In genomic region chr17:26005731-26006450, GRCm38 (mm10) we compare ENCODE assay signal across 17 mouse cellular contexts. TPM values are rescaled to one million over a fixed set of nuclear protein-coding genes. Genes with fewer than 3 reads are reported as not detected.
DNase-seq lines count a peak whose midpoint lies in the region; ATAC-seq and TF ChIP-seq lines count a peak whose summit lies in the region.
"Had no signal": no experiment of that assay in that cellular context is flagged by ENCODE, and none has a peak within 500 bp of the region (broad histone marks: within the 10 kb centered on the region; RNA-seq: fewer than 3 reads in every experiment).

No protein-coding gene starts in this region.

- no peak for DNase-seq in heart, postnatal 25 days (ENCODE audit: low spot score)
- no peak for DNase-seq in liver, embryonic 11.5 days (ENCODE audit: low spot score)
- no peak for DNase-seq in liver
- peak; percentile 95 for DNase-seq in MEL (ENCODE audit: low read depth, low spot score)
- DNase-seq in cerebellum, adult 11 months: no peak
- no peak for DNase-seq in right cerebral cortex, postnatal 36 days (ENCODE audit: low spot score in 2 of 2)
- DNase-seq: adrenal gland, postnatal 14 days; cerebellum, adult 9-11 months; gastrocnemius, postnatal 10 days; heart, adult 2 months; lung, adult 18-20 months; right cerebral cortex, postnatal 4 days had no signal

- peaks cover 29% of the 10 kb centered on the region for H3K36me3 ChIP-seq in heart, embryonic 14.5 days (ENCODE audit: control insufficient read depth, insufficient read depth, low read length)
- H3K36me3 ChIP-seq in liver, embryonic 11.5 days (ENCODE audit: control insufficient read depth, insufficient read depth, low read length): no peaks in the 10 kb centered on the region
- peaks cover 0 to 29% of the 10 kb centered on the region in 2 experiments; a peak in 2 of 4 replicates for H3K36me3 ChIP-seq in MEL (ENCODE audit: control insufficient read depth in 1 of 2, insufficient read depth in 2 of 2, low read length in 2 of 2)
- peaks cover 22% of the 10 kb centered on the region; the same call in 1 of the 2 replicates for H3K36me3 ChIP-seq in intestine, postnatal 0 days (ENCODE audit: control insufficient read depth, insufficient read depth)

- TF ChIP-seq CTCF in MEL (IDR thresholded peaks at IDR 0.05 in 2 of 3, conservative IDR thresholded peaks at IDR 0.05 in 1 of 3; ENCODE audit: control insufficient read depth in 1 of 3, insufficient read depth in 1 of 3, low read depth in 2 of 3, low read length in 3 of 3, poor library complexity in 1 of 3, severe bottlenecking in 1 of 3): no peak
- TF ChIP-seq CTCF in intestine, postnatal 0 days (IDR thresholded peaks at IDR 0.05; ENCODE audit: low read depth): no peak

- no peak for TF ChIP-seq RAD21 in MEL (IDR thresholded peaks at IDR 0.05; ENCODE audit: low read depth, low read length)

- no peak overlapping the region for H3K9ac ChIP-seq in heart, embryonic 14.5 days (ENCODE audit: low read length)
- no peak overlapping the region for H3K9ac ChIP-seq in liver, embryonic 11.5 days (ENCODE audit: low read depth, low read length)
- peak overlapping the region; percentile 53 for H3K9ac ChIP-seq in MEL (ENCODE audit: control insufficient read depth, low read depth, low read length, poor library complexity, severe bottlenecking)
- H3K9ac ChIP-seq in intestine, postnatal 0 days (ENCODE audit: low read depth, low read length): 0 out of 2 replicates have a peak overlapping the region, but pooled peaks have one; percentile 3
- H3K9ac ChIP-seq: neural tube, embryonic 12.5 days had no signal

- no peak for ATAC-seq in heart, embryonic 14.5 days (ENCODE audit: insufficient number of reproducible peaks, insufficient read depth, low FRiP score, low read depth)
- ATAC-seq in liver, embryonic 11.5 days (replicated peaks; ENCODE audit: low FRiP score): no peak
- ATAC-seq in intestine, postnatal 0 days: no peak
- ATAC-seq: hindbrain, postnatal 0 days had no signal

- H3K4me1 ChIP-seq in heart, embryonic 14.5 days (ENCODE audit: control insufficient read depth in 2 of 2, insufficient read depth in 2 of 2, low read length in 2 of 2): no peaks in the 10 kb centered on the region; a peak in 1 of 4 replicates
- H3K4me1 ChIP-seq in liver, embryonic 11.5 days (replicated peaks; ENCODE audit: control insufficient read depth, insufficient read depth, low read length): peaks cover 38% of the 10 kb centered on the region
- peaks cover 4 to 37% of the 10 kb centered on the region in 2 experiments for H3K4me1 ChIP-seq in MEL (ENCODE audit: control insufficient read depth in 1 of 2, insufficient read depth in 2 of 2, low read length in 2 of 2)
- H3K4me1 ChIP-seq in intestine, postnatal 0 days (replicated peaks; ENCODE audit: control insufficient read depth, insufficient read depth, low read length): peaks cover 8% of the 10 kb centered on the region; the same call in 1 of the 2 replicates
- H3K4me1 ChIP-seq: neural tube, embryonic 12.5 days had no signal

- no peak overlapping the region for H3K4me3 ChIP-seq in heart, embryonic 14.5 days (ENCODE audit: control insufficient read depth in 1 of 2, insufficient read depth in 1 of 2, low read depth in 1 of 2, low read length in 2 of 2)
- H3K4me3 ChIP-seq in liver, embryonic 11.5 days (ENCODE audit: low read depth, low read length): no peak overlapping the region
- no peak overlapping the region for H3K4me3 ChIP-seq in MEL (ENCODE audit: control insufficient read depth in 1 of 2, insufficient read depth in 1 of 2, low read depth in 2 of 2, low read length in 2 of 2)
- H3K4me3 ChIP-seq in intestine, postnatal 0 days (ENCODE audit: low read depth, low read length): no peak overlapping the region
- H3K4me3 ChIP-seq: heart, adult 2 months; limb, embryonic 10.5 days; neural tube, embryonic 12.5 days had no signal

- no peaks in the 10 kb centered on the region for H3K9me3 ChIP-seq in heart, embryonic 14.5 days (ENCODE audit: control insufficient read depth, low read length)
- H3K9me3 ChIP-seq in liver, embryonic 11.5 days (ENCODE audit: control insufficient read depth, low read length): no peaks in the 10 kb centered on the region
- H3K9me3 ChIP-seq in MEL (replicated peaks; ENCODE audit: insufficient read depth, low read length): no peaks in the 10 kb centered on the region
- no peaks in the 10 kb centered on the region for H3K9me3 ChIP-seq in intestine, postnatal 0 days (ENCODE audit: control insufficient read depth)
- H3K9me3 ChIP-seq: limb, embryonic 10.5 days; neural tube, embryonic 12.5 days had no signal

- H3K27ac ChIP-seq in heart, embryonic 14.5 days (replicated peaks in 1 of 2; ENCODE audit: control insufficient read depth in 1 of 2, insufficient read depth in 1 of 2, low read depth in 2 of 2, low read length in 2 of 2): peak overlapping the region; percentile 29 to 60; a peak in 2 of 4 replicates
- peak overlapping the region; percentile 5; the same call in 1 of the 2 replicates for H3K27ac ChIP-seq in liver, embryonic 11.5 days (ENCODE audit: low read depth, low read length)
- peak overlapping the region; percentile 91 for H3K27ac ChIP-seq in MEL (ENCODE audit: control insufficient read depth, low read depth, low read length)
- peak overlapping the region; percentile 93; the same call in 1 of the 2 replicates for H3K27ac ChIP-seq in intestine, postnatal 0 days (ENCODE audit: low read depth, low read length)
- H3K27ac ChIP-seq: heart, adult 2 months; hindbrain, postnatal 0 days; limb, embryonic 10.5 days; neural tube, embryonic 12.5 days had no signal

- no peak overlapping the region for H3K4me2 ChIP-seq in heart, embryonic 14.5 days (ENCODE audit: low read length)
- H3K4me2 ChIP-seq in liver, embryonic 11.5 days: peak overlapping the region; percentile 10; the same call in 1 of the 2 replicates
- no peak overlapping the region for H3K4me2 ChIP-seq in intestine, postnatal 0 days (replicated peaks; ENCODE audit: low read depth)
- H3K4me2 ChIP-seq: neural tube, embryonic 12.5 days had no signal

- TF ChIP-seq EP300 in MEL (IDR thresholded peaks at IDR 0.05; ENCODE audit: low read depth in 1 of 2, low read length in 2 of 2): peak; percentile 80 to 89

- TF ChIP-seq POLR2A in MEL (IDR thresholded peaks at IDR 0.05; ENCODE audit: control insufficient read depth in 1 of 2, insufficient read depth in 1 of 2, low read depth in 1 of 2, low read length in 2 of 2, poor library complexity in 1 of 2): peak in 1 of 2 experiments; percentile 40; a peak in 1 of 4 replicates

- intact Hi-C loops in heart, postnatal 25 days (cut with DNase I): no loop called here

- WGBS in heart, embryonic 14.5 days: 61% methylated on average over 10 of the region's 10 CpGs
- WGBS in liver, embryonic 11.5 days: 50% methylated on average over 10 of the region's 10 CpGs
- WGBS in intestine, postnatal 0 days: 56% methylated on average over 10 of the region's 10 CpGs

- no peaks in the 10 kb centered on the region for H3K79me2 ChIP-seq in MEL (ENCODE audit: control insufficient read depth, insufficient read depth, low read length, poor library complexity)

- H3K27me3 ChIP-seq in heart, embryonic 14.5 days (ENCODE audit: control insufficient read depth, insufficient read depth, low read length): no peaks in the 10 kb centered on the region
- H3K27me3 ChIP-seq in liver, embryonic 11.5 days (replicated peaks; ENCODE audit: control insufficient read depth, insufficient read depth, low read length): no peaks in the 10 kb centered on the region
- no peaks in the 10 kb centered on the region for H3K27me3 ChIP-seq in MEL (ENCODE audit: control insufficient read depth in 1 of 2, insufficient read depth in 2 of 2, low read length in 2 of 2)
- no peaks in the 10 kb centered on the region for H3K27me3 ChIP-seq in intestine, postnatal 0 days (replicated peaks; ENCODE audit: control insufficient read depth, insufficient read depth, low read length)
- H3K27me3 ChIP-seq: neural tube, embryonic 12.5 days had no signal

TF ChIP-seq in MEL, 35 proteins besides CTCF, POLR2A, EP300 and RAD21 (continues in another document):
- no peak for TF ChIP-seq UBTF (IDR thresholded peaks at IDR 0.05; ENCODE audit: borderline replicate concordance, insufficient read depth, low read depth, low read length)
- TF ChIP-seq GATA1 (IDR thresholded peaks at IDR 0.05; ENCODE audit: low read depth, low read length): peak; percentile 89
- peak; percentile 96 for TF ChIP-seq RCOR1 (IDR thresholded peaks at IDR 0.05; ENCODE audit: low read depth, low read length)
- no peak for TF ChIP-seq POLR2AphosphoS5 (IDR thresholded peaks at IDR 0.05; ENCODE audit: borderline replicate concordance, low read depth, low read length)
- TF ChIP-seq MAZ (IDR thresholded peaks at IDR 0.05; ENCODE audit: low read depth, low read length): peak; percentile 92
- TF ChIP-seq USF1 (IDR thresholded peaks at IDR 0.05; ENCODE audit: low read depth, low read length): no peak
- TF ChIP-seq ETS1 (IDR thresholded peaks at IDR 0.05; ENCODE audit: low read depth, low read length): peak; percentile 93
- peak; percentile 54; the same call in 1 of the 2 replicates for TF ChIP-seq MYC (IDR thresholded peaks at IDR 0.05; ENCODE audit: low read depth, low read length)
- TF ChIP-seq POLR2AphosphoS2 (IDR thresholded peaks at IDR 0.05; ENCODE audit: low read length): no peak
- TF ChIP-seq CHD2 (IDR thresholded peaks at IDR 0.05; ENCODE audit: low read length): no peak
- no peak for TF ChIP-seq ZNF384 (IDR thresholded peaks at IDR 0.05; ENCODE audit: low read depth, low read length)
- TF ChIP-seq SIN3A (IDR thresholded peaks at IDR 0.05; ENCODE audit: low read length): peak; percentile 84
- TF ChIP-seq MEF2A (IDR thresholded peaks at IDR 0.05; ENCODE audit: extremely low read depth, insufficient replicate concordance, low read depth, low read length, poor library complexity, severe bottlenecking): no peak

RNA-seq across cellular contexts. Expression of gene Capn15, which starts 20.3 kb away (rescaled TPM):
- 11.2 and 11.3 TPM in 2 replicates for polyA plus RNA-seq in heart, embryonic 14.5 days (2014; fragmentation: Nextera tagmentation; extraction: Ambion mirVana)
- 1 to 10 TPM; 7.1 to 7.8 TPM for total RNA-seq in heart, postnatal 25 days (2021)
- 23.0 and 27.4 TPM in 2 replicates for polyA plus RNA-seq in liver, embryonic 11.5 days (2014; fragmentation: Nextera tagmentation; extraction: Ambion mirVana)
- 5.6 and 6.2 TPM in 2 replicates for total RNA-seq in MEL (2012; rRNA removed)
- 10 to 100 TPM in 1 of 2 experiments, not detected in 1; 16.2 TPM for polyA plus RNA-seq in MEL (2012; ENCODE audit: insufficient read depth in 1 of 2, insufficient read length in 2 of 2, low read depth in 1 of 2, low replicate concordance in 2 of 2, missing spikeins in 1 of 2)
- 29.5 and 37.4 TPM in 2 replicates for polyA plus RNA-seq in intestine, postnatal 0 days (2015; fragmentation: Nextera tagmentation; extraction: Ambion mirVana)

RNA-seq across cellular contexts. Expression of gene A930017K11Rik, which starts 53.5 kb away (rescaled TPM):
- polyA plus RNA-seq in heart, embryonic 14.5 days (2014; fragmentation: Nextera tagmentation; extraction: Ambion mirVana): 0.09 TPM in 1 of 2 replicates, not detected in the other
- total RNA-seq in heart, postnatal 25 days (2021): under 1 TPM; 0.17 to 0.18 TPM
- polyA plus RNA-seq in liver, embryonic 11.5 days (2014; fragmentation: Nextera tagmentation; extraction: Ambion mirVana): 0.68 and 0.85 TPM in 2 replicates
- not detected in 2 replicates for total RNA-seq in MEL (2012; rRNA removed)
- not detected for polyA plus RNA-seq in MEL (2012; ENCODE audit: insufficient read depth in 1 of 2, insufficient read length in 2 of 2, low read depth in 1 of 2, low replicate concordance in 2 of 2, missing spikeins in 1 of 2)
- polyA plus RNA-seq in intestine, postnatal 0 days (2015; fragmentation: Nextera tagmentation; extraction: Ambion mirVana): 0.05 and 0.09 TPM in 2 replicates
- total RNA-seq: adrenal gland, postnatal 14 days; gastrocnemius, postnatal 10 days had no signal

Comparison
In these comparisons a context has a peak if more than half of its experiments do, and no peak if none do; other contexts are left out.
1. H3K27ac ChIP-seq: peak in every context shown above with its lines; median percentile 93 in intestine, postnatal 0 days; 91 in MEL; 44 in heart, embryonic 14.5 days; 5 in liver, embryonic 11.5 days.
2. H3K9ac ChIP-seq: peak in MEL (single experiment) and intestine, postnatal 0 days (single experiment); none in heart, embryonic 14.5 days (single experiment) and liver, embryonic 11.5 days (single experiment).